Mouse (Mus musculus) MEL (cell line): Measurements from ENCODE around the gene Nlrx1. TPM values are rescaled to one million over a fixed set of nuclear protein-coding genes. Genes with fewer than 3 reads are reported as not detected.

Source experiments
- DNase-seq: peaks from one replicate; pipeline ENCODE4 v3.0.0; 2011; ENCODE audit warnings: low read depth, low spot score
- H3K27ac ChIP-seq: 2 replicates; pipeline ENCODE4 v1.5.1; 2012; ENCODE audit warnings: low read depth, mild to moderate bottlenecking, control low read depth, low read length, moderate library complexity; ENCODE audit not compliant: control insufficient read depth
- H3K27me3 ChIP-seq, 2 experiments: fragments of 150-350 bp in 1 of 2; sonication (generic) in 1 of 2; 2 replicates each; pipeline ENCODE4 v1.6.1; 2012; ENCODE audit warnings: low read length in 2 of 2, mild to moderate bottlenecking in 2 of 2, improper control_type of control experiment in 1 of 2, moderate library complexity in 1 of 2; ENCODE audit not compliant: insufficient read depth in 2 of 2, control insufficient read depth in 1 of 2
- H3K36me3 ChIP-seq, 2 experiments: 2 replicates each; pipeline ENCODE4 v1.6.1; 2012 to 2014; ENCODE audit warnings: low read length in 2 of 2, improper control_type of control experiment in 1 of 2, inconsistent platforms in 1 of 2, mild to moderate bottlenecking in 1 of 2; ENCODE audit not compliant: insufficient read depth in 2 of 2, control insufficient read depth in 1 of 2
- H3K4me1 ChIP-seq, 2 experiments: fragments of 150-350 bp in 1 of 2; sonication (generic) in 1 of 2; 2 replicates each; pipeline ENCODE4 v1.6.1; 2012; ENCODE audit warnings: low read length in 2 of 2, improper control_type of control experiment in 1 of 2, mild to moderate bottlenecking in 1 of 2; ENCODE audit not compliant: insufficient read depth in 2 of 2, control insufficient read depth in 1 of 2
- H3K4me3 ChIP-seq, 2 experiments: fragments of 150-350 bp in 1 of 2; sonication (generic) in 1 of 2; 2 replicates each; pipeline ENCODE4 v1.5.1; 2012; ENCODE audit warnings: low read depth in 2 of 2, low read length in 2 of 2, mild to moderate bottlenecking in 2 of 2, moderate library complexity in 2 of 2, control low read depth in 1 of 2, improper control_type of control experiment in 1 of 2; ENCODE audit not compliant: control insufficient read depth in 1 of 2, insufficient read depth in 1 of 2
- H3K79me2 ChIP-seq: 2 replicates; pipeline ENCODE4 v1.6.1; 2012; ENCODE audit warnings: mild to moderate bottlenecking, low read length, moderate library complexity; ENCODE audit not compliant: control insufficient read depth, poor library complexity, insufficient read depth
- H3K9ac ChIP-seq: 2 replicates; pipeline ENCODE4 v1.6.1; 2012; ENCODE audit warnings: low read depth, mild to moderate bottlenecking, control low read depth, low read length, moderate library complexity; ENCODE audit not compliant: control insufficient read depth, poor library complexity, severe bottlenecking
- H3K9me3 ChIP-seq: fragments of 150-350 bp; sonication (generic); replicated peaks from 2 replicates; pipeline ENCODE4 v1.6.1; 2012; ENCODE audit warnings: mild to moderate bottlenecking, low read length, improper control_type of control experiment, moderate library complexity; ENCODE audit not compliant: insufficient read depth
- BHLHE40 ChIP-seq: IDR thresholded peaks from 2 replicates; pipeline ENCODE4 v1.6.1; 2012; ENCODE audit warnings: low read depth, mild to moderate bottlenecking, inconsistent platforms, low read length, improper control_type of control experiment, borderline replicate concordance
- CHD2 ChIP-seq: IDR thresholded peaks from 2 replicates; pipeline ENCODE4 v1.6.1; 2011; ENCODE audit warnings: low read length, improper control_type of control experiment
- E2F4 ChIP-seq: IDR thresholded peaks from 2 replicates; pipeline ENCODE4 v1.6.1; 2011; ENCODE audit warnings: low read depth, low read length, improper control_type of control experiment, borderline replicate concordance
- EP300 ChIP-seq, 2 experiments: IDR thresholded peaks; 2 replicates each; pipeline ENCODE4 v1.6.1; 2011; ENCODE audit warnings: improper control_type of control experiment in 2 of 2, low read length in 2 of 2, low read depth in 1 of 2, mild to moderate bottlenecking in 1 of 2
- GABPA ChIP-seq: IDR thresholded peaks from 2 replicates; pipeline ENCODE4 v1.6.1; 2012; ENCODE audit warnings: low read depth, mild to moderate bottlenecking, inconsistent platforms, low read length, improper control_type of control experiment, moderate library complexity
- GATA1 ChIP-seq: IDR thresholded peaks from 2 replicates; pipeline ENCODE4 v1.6.1; 2011; ENCODE audit warnings: low read depth, low read length, improper control_type of control experiment
- JUND ChIP-seq: IDR thresholded peaks from 2 replicates; pipeline ENCODE4 v1.6.1; 2011; ENCODE audit warnings: low read depth, mild to moderate bottlenecking, improper control_type of control experiment, low read length
- KAT2A ChIP-seq: conservative IDR thresholded peaks from 2 replicates; pipeline ENCODE4 v1.6.1; 2012; ENCODE audit warnings: low read depth, low read length, improper control_type of control experiment, inconsistent platforms
- MAFK ChIP-seq: IDR thresholded peaks from 2 replicates; pipeline ENCODE4 v1.6.1; 2011; ENCODE audit warnings: low read depth, mild to moderate bottlenecking, low read length, improper control_type of control experiment, borderline replicate concordance
- MAX ChIP-seq: IDR thresholded peaks from 2 replicates; pipeline ENCODE4 v1.6.1; 2011; ENCODE audit warnings: low read length, improper control_type of control experiment
- MAZ ChIP-seq: IDR thresholded peaks from 2 replicates; pipeline ENCODE4 v1.6.1; 2012; ENCODE audit warnings: low read depth, mild to moderate bottlenecking, inconsistent platforms, low read length, improper control_type of control experiment
- MEF2A ChIP-seq: IDR thresholded peaks from 2 replicates; pipeline ENCODE4 v1.6.1; 2014; ENCODE audit warnings: low read depth, mild to moderate bottlenecking, inconsistent platforms, low read length, improper control_type of control experiment; ENCODE audit not compliant: poor library complexity, insufficient replicate concordance, severe bottlenecking; ENCODE audit errors: extremely low read depth
- MYB ChIP-seq: IDR thresholded peaks from 2 replicates; pipeline ENCODE4 v1.6.1; 2011; ENCODE audit warnings: mild to moderate bottlenecking, low read depth, low read length, improper control_type of control experiment
- MYC ChIP-seq: IDR thresholded peaks from 2 replicates; pipeline ENCODE4 v1.6.1; 2011; ENCODE audit warnings: low read depth, mild to moderate bottlenecking, low read length, improper control_type of control experiment, moderate library complexity
- NELFE ChIP-seq: IDR thresholded peaks from 2 replicates; pipeline ENCODE4 v1.6.1; 2011; ENCODE audit warnings: low read depth, low read length, improper control_type of control experiment
- NRF1 ChIP-seq: IDR thresholded peaks from 2 replicates; pipeline ENCODE4 v1.6.1; 2014; ENCODE audit warnings: low read depth, mild to moderate bottlenecking, inconsistent platforms, low read length, improper control_type of control experiment, moderate library complexity; ENCODE audit not compliant: poor library complexity, insufficient read depth, severe bottlenecking
- POLR2A ChIP-seq, 2 experiments: IDR thresholded peaks; 2 replicates each; pipeline ENCODE4 v1.6.1; 2011 to 2012; ENCODE audit warnings: low read length in 2 of 2, mild to moderate bottlenecking in 2 of 2, control low read depth in 1 of 2, improper control_type of control experiment in 1 of 2, low read depth in 1 of 2, moderate library complexity in 1 of 2; ENCODE audit not compliant: control insufficient read depth in 1 of 2, insufficient read depth in 1 of 2, poor library complexity in 1 of 2
- POLR2AphosphoS2 ChIP-seq: IDR thresholded peaks from 2 replicates; pipeline ENCODE4 v1.6.1; 2011; ENCODE audit warnings: low read length, improper control_type of control experiment
- POLR2AphosphoS5 ChIP-seq: IDR thresholded peaks from 2 replicates; pipeline ENCODE4 v1.6.1; 2012; ENCODE audit warnings: low read depth, borderline replicate concordance, mild to moderate bottlenecking, inconsistent platforms, low read length, moderate library complexity, mixed read lengths
- RCOR1 ChIP-seq: IDR thresholded peaks from 2 replicates; pipeline ENCODE4 v1.6.1; 2012; ENCODE audit warnings: low read depth, mild to moderate bottlenecking, inconsistent platforms, low read length, improper control_type of control experiment
- SIN3A ChIP-seq: IDR thresholded peaks from 2 replicates; pipeline ENCODE4 v1.6.1; 2012; ENCODE audit warnings: low read length, improper control_type of control experiment, inconsistent platforms
- SMC3 ChIP-seq: IDR thresholded peaks from 2 replicates; pipeline ENCODE4 v1.6.1; 2011; ENCODE audit warnings: low read depth, low read length, improper control_type of control experiment
- TAL1 ChIP-seq: IDR thresholded peaks from 2 replicates; pipeline ENCODE4 v1.6.1; 2012; ENCODE audit warnings: mild to moderate bottlenecking, inconsistent platforms, low read length, moderate library complexity, mixed read lengths
- TBP ChIP-seq: IDR thresholded peaks from 2 replicates; pipeline ENCODE4 v1.8.0; 2011; ENCODE audit warnings: low read depth, low read length, improper control_type of control experiment
- UBTF ChIP-seq: IDR thresholded peaks from 2 replicates; pipeline ENCODE4 v1.6.1; 2012; ENCODE audit warnings: low read depth, mild to moderate bottlenecking, inconsistent platforms, low read length, improper control_type of control experiment, moderate library complexity, borderline replicate concordance; ENCODE audit not compliant: insufficient read depth
- USF1 ChIP-seq: IDR thresholded peaks from 2 replicates; pipeline ENCODE4 v1.6.1; 2014; ENCODE audit warnings: low read depth, mild to moderate bottlenecking, inconsistent platforms, low read length, improper control_type of control experiment, moderate library complexity
- USF2 ChIP-seq, 2 experiments: IDR thresholded peaks; 2 replicates each; pipeline ENCODE4 v1.6.1; 2011 to 2012; ENCODE audit warnings: improper control_type of control experiment in 2 of 2, low read length in 2 of 2, borderline replicate concordance in 1 of 2, inconsistent platforms in 1 of 2, low read depth in 1 of 2, mild to moderate bottlenecking in 1 of 2; ENCODE audit not compliant: insufficient read depth in 1 of 2
- ZC3H11A ChIP-seq: IDR thresholded peaks from 2 replicates; pipeline ENCODE4 v1.6.1; 2012; ENCODE audit warnings: low read depth, mild to moderate bottlenecking, inconsistent platforms, low read length, improper control_type of control experiment
- ZMIZ1 ChIP-seq: IDR thresholded peaks from 2 replicates; pipeline ENCODE4 v1.6.1; 2012; ENCODE audit warnings: low read depth, mild to moderate bottlenecking, inconsistent platforms, low read length, improper control_type of control experiment, moderate library complexity
- ZNF384 ChIP-seq: IDR thresholded peaks from 2 replicates; pipeline ENCODE4 v1.6.1; 2012; ENCODE audit warnings: low read depth, mild to moderate bottlenecking, inconsistent platforms, low read length, improper control_type of control experiment
- polyA plus RNA-seq, 2 experiments: library from polyadenylated mRNA; stranded (reverse) in 1 of 2; unstranded in 1 of 2; fragments of >175 nt in 1 of 2; fragments of >200 nt in 1 of 2; gene quantifications; 2 replicates each; pipeline versions ENCODE4 v1.2.1 to v1.2.4; 2012; ENCODE audit warnings: low replicate concordance in 2 of 2, low read depth in 1 of 2; ENCODE audit not compliant: insufficient read length in 2 of 2, insufficient read depth in 1 of 2, missing spikeins in 1 of 2
- total RNA-seq: library from RNA; depleted of rRNA; stranded (reverse); fragments of 300-350 nt; gene quantifications from 2 replicates; pipeline ENCODE4 v1.2.3, GENCODE M21; 2012

Nlrx1 gene
- total and polyA plus RNA-seq, 3 experiments = 1.2 to 7.0 TPM; not detected in 1

DNA sequence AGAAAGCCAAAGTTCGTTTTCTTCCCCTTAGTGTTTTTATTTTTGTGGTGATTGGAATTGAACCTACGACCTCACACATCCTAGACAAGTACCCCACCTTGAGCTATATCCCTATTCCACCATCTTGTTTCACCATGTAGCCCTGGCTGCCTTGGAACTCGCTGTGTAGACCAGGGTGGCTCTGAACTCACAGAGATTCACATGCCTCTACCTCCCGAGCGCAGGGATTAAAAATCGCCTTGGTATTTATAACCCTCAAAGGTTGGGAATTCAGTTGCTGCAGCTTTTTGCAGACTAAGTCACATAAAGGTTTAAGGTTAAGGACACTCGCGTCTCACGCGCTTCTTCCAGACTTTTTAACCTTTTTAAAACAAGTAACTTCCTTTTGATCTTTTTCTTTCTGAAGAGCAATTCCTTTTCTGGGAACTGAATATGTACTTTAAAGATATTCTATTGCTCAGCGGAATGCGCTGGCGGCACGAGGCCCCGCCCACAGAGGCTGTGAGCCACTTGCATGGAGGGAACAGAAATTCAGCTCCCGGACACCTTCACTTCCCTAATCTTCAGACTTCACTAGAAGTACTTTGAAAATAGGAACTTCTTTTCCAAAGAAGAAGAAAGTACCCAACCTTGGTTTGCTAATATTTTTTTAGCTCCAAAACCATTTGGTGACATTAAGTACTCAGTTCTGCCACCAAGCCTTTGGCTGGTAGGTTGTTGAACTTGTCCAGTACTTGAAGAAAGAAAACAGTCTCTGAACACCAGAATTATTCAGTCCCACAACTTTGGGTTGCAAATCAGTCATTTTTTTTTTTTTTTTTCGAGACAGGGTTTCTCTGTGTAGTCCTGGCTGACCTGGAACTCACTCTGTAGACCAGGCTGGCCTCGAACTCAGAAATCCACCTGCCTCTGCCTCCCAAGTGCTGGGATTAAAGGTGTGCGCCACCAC, 33.6 kb downstream of the Nlrx1 start (continued):
- TF ChIP-seq JUND (no peak), USF1 (peak; percentile 30; the same call in 1 of the 2 replicates), CHD2 (no peak), SMC3 (0 out of 2 replicates have a peak, but pooled peaks have one; percentile 16), KAT2A (no peak), MYB (no peak)
- TF ChIP-seq, all 39 proteins: peak for 18

GRCm38 (mm10) chr9:44233802-44234478, 34.5 kb downstream of the Nlrx1 start, which contains the start of gene Cbl:
TSS of gene Cbl (minus strand) at chr9:44234049.
- Histone ChIP-seq H3K4me3 (peak within 1 kb of the TSS; percentile 84 to 86), H3K9ac (peak within 1 kb of the TSS; percentile 96), H3K79me2 (peaks cover 34% of the 10 kb centered on the region), H3K36me3 (peaks cover 0 to 15% of the 10 kb centered on the region in 2 experiments; a peak in 2 of 4 replicates), H3K4me1 (peaks cover 0 to 6% of the 10 kb centered on the region in 2 experiments; a peak in 3 of 4 replicates), H3K27ac (peak within 1 kb of the TSS; percentile 98), H3K9me3 (no peaks in the 10 kb centered on the region), H3K27me3 (no peaks in the 10 kb centered on the region)
- peak; percentile 97 for DNase-seq
- TF ChIP-seq ZC3H11A = no peak; the same call in 1 of the 2 replicates
- TF ChIP-seq JUND = no peak
- TF ChIP-seq NELFE = peak; percentile 83
- TF ChIP-seq GABPA = no peak
- TF ChIP-seq ZNF384 = no peak
- TF ChIP-seq POLR2AphosphoS5 = no peak; the same call in 1 of the 2 replicates
- TF ChIP-seq UBTF = no peak
- peak; percentile 57; the same call in 1 of the 2 replicates for TF ChIP-seq ZMIZ1
- no peak for TF ChIP-seq MAFK
- no peak for TF ChIP-seq GATA1
- 0 out of 2 replicates have a peak, but pooled peaks have one; percentile 53 for TF ChIP-seq BHLHE40
- peak; percentile 51 for TF ChIP-seq RCOR1
- peak; percentile 68; the same call in 1 of the 2 replicates for TF ChIP-seq MAX
- no peak; the same call in 1 of the 2 replicates for TF ChIP-seq E2F4
- no peak for TF ChIP-seq USF2 (IDR thresholded peaks at IDR 0.05; ENCODE audit: borderline replicate concordance in 1 of 2, insufficient read depth in 1 of 2, low read depth in 1 of 2, low read length in 2 of 2)
- peak in 1 of 2 experiments; percentile 44; a peak in 2 of 4 replicates for TF ChIP-seq EP300 (IDR thresholded peaks at IDR 0.05; ENCODE audit: low read depth in 1 of 2, low read length in 2 of 2)
- no peak for TF ChIP-seq MYB
- TF ChIP-seq POLR2A (IDR thresholded peaks at IDR 0.05; ENCODE audit: control insufficient read depth in 1 of 2, insufficient read depth in 1 of 2, low read depth in 1 of 2, low read length in 2 of 2, poor library complexity in 1 of 2) = peak in 1 of 2 experiments; percentile 90; a peak in 2 of 4 replicates
- peak; percentile 85 for TF ChIP-seq POLR2AphosphoS2
- peak; percentile 74 for TF ChIP-seq SMC3
- peak; percentile 77 for TF ChIP-seq TBP
- peak; percentile 84 for TF ChIP-seq SIN3A
- peak; percentile 82 for TF ChIP-seq NRF1
- no peak for TF ChIP-seq MEF2A
- peak; percentile 51; the same call in 1 of the 2 replicates for TF ChIP-seq MYC
- TF ChIP-seq MAZ = peak; percentile 95
- TF ChIP-seq TAL1 = no peak
